Mouse (Mus musculus) layer of hippocampus, postnatal 25 days (tissue): ENCODE data around the gene Tmem160. TPM values are rescaled to one million over a fixed set of nuclear protein-coding genes. Genes with fewer than 3 reads are reported as not detected.

Source experiments
- DNase-seq, 2 experiments: peaks; one replicate each; pipeline ENCODE4 v3.0.0; 2022; ENCODE audit warnings: mixed read lengths in 2 of 2, low spot score in 1 of 2; ENCODE audit errors: extremely low spot score in 1 of 2
- total RNA-seq, 2 experiments: library from RNA; stranded (reverse); gene quantifications; 2 replicates each; pipeline ENCODE4 v1.2.3; 2021

The Tmem160 gene
- total RNA-seq, 2 experiments from 2014 or later, result 62.5 to 81.2 TPM

DNA sequence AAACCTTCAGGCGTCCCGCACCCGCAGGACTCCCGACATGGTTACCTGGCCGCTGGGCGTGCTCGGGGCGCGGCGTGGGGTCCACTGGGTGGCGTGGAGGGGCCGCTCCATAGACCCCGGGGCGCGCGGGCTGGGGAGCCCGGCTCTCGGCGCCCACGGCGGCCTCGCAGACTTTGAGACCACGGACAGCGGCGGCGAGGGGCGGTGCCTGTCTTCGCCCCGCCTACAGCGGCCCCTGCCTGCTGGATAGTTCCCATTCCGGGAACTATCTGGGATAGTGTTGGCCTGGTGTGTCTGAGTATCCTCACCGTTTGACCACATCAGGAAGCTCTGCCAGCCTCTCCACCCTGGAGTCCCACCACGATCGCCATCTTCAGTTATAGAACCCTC, 24.0 kb downstream of the Tmem160 start:
- DNase-seq, result no peak

DNA sequence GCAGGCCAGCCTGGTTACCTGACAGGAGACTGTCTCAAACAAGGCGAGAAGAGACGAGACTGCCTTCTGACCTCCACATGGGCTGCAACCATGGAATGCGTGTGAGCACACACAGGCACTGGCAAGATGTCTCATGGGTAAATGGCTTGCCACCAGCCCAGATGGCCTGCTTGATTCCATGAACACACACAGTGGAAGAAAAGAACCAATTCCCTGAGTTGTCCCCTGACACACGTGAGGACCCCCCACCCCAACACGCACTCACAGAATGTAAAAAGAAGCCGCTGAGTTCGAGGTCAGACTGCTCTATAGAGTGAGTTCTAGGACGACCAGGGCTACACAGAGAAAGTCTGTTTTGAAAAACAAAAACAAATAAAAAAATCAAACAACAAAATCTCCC, 25.0 kb downstream of the Tmem160 start, which contains the start of gene Npas1:
Npas1 (minus strand) TSS at position 101 of the 400 bp plus-strand sequence.
- no peak for DNase-seq

DNA sequence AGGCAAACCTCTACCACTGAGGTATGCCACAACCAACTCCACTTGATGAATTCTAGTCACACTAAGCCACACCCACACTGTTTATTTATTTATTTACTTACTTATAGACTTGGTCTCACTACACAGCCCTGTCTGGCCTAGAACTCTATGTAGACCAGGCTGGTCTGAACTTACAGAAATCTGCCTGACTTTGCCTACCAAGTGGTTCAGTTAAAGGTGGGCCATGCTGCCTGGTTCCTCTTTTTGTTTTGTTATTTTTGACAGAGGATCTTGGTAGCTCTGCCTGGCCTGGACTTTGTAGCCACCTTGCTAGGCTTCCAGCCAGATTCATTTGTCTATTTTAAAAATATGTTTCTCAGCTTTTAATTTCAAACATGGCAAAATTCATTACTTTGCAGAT, 36.2 kb downstream of the Tmem160 start:
- DNase-seq, result no peak

DNA sequence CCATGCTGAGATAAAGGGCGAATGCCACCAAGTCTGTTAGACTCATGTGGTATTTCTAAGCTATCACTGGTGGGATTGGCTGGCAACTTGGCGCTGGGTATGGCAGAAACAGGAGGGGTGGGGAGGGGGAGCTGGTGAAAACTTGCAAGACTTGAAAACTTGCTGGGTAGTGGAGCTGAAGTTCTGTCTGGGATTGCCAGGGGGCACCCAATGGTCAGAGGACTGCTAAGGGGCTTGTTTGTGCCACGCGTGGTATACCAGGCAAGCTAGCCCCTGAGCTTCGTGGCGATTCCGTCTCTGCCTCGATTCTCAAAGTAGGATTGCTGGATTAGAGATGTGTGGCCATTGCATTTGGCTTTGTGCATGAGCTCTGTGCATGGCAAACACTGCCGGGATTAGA, 37.4 kb downstream of the Tmem160 start:
- DNase-seq, result peak in 1 of 2 experiments; percentile 53

- DNase-seq, result peak; percentile 48 to 69
Measured at GRCm38 (mm10) chr7:16491759-16492158, 39.2 kb downstream of the Tmem160 start.

DNA sequence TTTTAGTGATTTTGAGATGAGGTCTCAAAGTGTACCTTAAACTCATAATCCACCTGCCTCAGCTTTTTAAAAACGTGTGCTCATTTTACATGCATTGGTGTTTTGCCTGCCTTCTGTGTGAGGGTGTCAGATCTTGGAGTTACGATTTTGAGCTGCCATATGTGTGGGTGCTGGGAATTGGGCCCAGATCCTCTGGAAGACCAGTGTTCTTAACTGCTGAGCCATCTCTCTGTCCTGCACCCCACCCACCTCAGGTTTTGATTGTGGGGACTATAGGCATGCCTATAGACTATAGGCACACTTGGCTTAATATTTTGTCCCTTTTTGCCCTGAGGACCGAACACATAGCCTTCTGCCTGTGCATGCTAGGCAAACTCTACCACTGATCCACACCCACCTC, 39.6 kb downstream of the Tmem160 start:
- no peak for DNase-seq

DNA sequence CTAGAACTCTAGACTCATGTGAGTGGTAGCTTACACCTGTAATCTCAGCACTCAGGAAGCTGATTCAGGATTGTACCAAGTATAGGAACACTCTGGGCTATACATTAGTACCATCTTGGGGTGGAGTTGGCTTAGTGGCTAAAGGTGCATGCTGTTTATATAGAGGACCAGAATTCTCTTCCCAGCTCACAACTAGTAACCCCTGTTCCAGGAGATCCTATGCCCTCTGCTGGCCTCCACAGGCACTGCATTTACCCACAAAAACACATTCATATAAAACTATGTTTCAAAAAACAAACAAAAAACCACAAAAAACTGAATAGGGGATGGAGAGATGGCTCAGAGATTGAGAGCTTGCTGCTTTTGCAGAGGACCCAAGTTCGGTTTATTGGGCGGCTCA, 40.8 kb downstream of the Tmem160 start:
- DNase-seq, result peak in 1 of 2 experiments; percentile 59

GRCm38 (mm10) chr7:16496260-16496659, 43.7 kb downstream of the Tmem160 start:
- no peak for DNase-seq

- no peak for DNase-seq
Measured at GRCm38 (mm10) chr7:16499671-16500104, 47.1 kb downstream of the Tmem160 start.

DNA sequence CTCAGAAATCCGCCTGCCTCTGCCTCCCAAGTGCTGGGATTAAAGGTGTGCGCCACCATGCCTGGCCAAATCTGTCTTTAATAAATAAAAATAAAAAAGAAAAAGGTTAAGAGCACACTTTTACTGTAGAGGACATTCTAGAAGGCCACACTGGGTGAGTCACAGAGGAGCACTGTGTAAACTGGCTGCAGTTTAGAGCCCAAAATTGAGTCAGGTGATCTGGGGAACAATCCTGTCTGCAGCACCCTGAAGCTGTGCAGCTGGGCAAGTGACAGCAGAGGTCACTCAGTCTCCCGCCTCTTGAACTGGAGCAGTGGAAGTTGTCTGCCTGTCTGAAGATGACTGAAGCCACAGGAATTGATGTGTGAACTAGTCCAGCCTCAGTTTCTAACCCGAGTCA, 49.0 kb downstream of the Tmem160 start:
- no peak for DNase-seq

DNA sequence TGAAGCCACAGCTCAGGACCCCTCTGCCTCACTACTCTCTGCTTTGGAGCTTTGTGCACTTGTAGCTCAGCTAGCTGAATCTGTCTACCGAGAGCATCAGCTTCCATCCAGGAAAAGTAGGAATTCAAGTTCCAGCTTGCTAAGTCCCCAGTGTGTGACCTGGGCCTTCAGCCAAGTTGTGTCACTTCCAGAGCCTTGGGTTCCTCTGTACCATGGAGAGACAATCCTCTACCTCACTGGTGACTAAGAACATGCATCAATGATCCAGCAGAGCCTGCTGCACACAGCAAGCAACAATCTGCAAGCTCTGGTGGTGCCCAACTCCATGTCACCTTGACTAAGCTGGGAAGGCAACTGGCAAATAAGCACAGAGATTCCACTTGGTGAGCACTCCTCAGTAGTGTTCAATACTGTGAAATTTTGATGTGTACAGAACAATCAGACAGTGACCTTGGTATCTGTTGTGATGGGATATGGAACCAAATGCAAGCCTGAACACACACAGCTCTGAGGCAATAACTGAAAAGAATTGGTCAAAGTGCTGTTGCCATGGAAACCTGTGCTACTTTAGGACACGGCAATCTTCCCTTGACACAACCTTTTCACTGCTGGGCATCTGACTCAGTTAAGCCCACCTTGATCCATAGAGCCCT, 52.1 kb downstream of the Tmem160 start:
- DNase-seq, result no peak

Other genes starting within 250 kb of the Tmem160 start
- 10 to 100 TPM; 11.4 to 13.6 TPM for gene Dhx34, start 230.7 kb upstream of the Tmem160 start, total RNA-seq
- gene C5ar2, start 208.6 kb upstream of the Tmem160 start, total RNA-seq, result under 1 TPM; 0.75 to 0.81 TPM
- gene C5ar1, start 193.2 kb upstream of the Tmem160 start, total RNA-seq, result 1 to 10 TPM; 1.1 TPM
- gene Inafm1, start 179.2 kb upstream of the Tmem160 start, total RNA-seq, result 10 to 100 TPM; 29.4 to 34.2 TPM
- gene Ccdc9, start 166.0 kb upstream of the Tmem160 start, total RNA-seq, result 10 to 100 TPM; 59.6 to 77.3 TPM
- 10 to 100 TPM; 14.0 to 20.0 TPM for gene Bbc3, start 144.4 kb upstream of the Tmem160 start, total RNA-seq
- 100 to 1,000 TPM in 1 of 2 experiments, 10 to 100 TPM in 1; 90.9 to 105 TPM for gene Sae1, start 65.0 kb upstream of the Tmem160 start, total RNA-seq
- gene Zc3h4, start 51.9 kb upstream of the Tmem160 start, total RNA-seq, result 10 to 100 TPM; 54.0 to 59.3 TPM
- 10 to 100 TPM; 18.8 to 19.8 TPM for gene Npas1, start 24.9 kb downstream of the Tmem160 start, total RNA-seq
- gene Arhgap35, start 162.2 kb downstream of the Tmem160 start, total RNA-seq, result 100 to 1,000 TPM; 125 to 127 TPM
- gene Ceacam15, start 222.9 kb downstream of the Tmem160 start, total RNA-seq, result not detected